In the genomic region with DNA sequence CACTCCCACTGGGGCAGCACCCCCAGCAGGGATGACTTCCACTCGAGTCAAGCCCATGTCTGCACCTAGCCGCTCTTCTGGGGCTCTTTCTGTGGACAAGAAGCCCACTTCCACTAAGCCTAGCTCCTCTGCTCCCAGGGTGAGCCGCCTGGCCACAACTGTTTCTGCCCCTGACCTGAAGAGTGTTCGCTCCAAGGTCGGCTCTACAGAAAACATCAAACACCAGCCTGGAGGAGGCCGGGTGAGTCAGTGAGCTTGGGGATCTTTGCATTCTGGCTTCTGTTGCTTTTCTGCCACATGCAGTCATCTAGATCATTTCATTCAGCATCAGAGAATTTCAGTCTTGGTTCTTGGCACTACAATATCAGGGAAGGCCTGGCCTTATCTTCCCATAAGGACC, we compare ENCODE assay signal across 31 mouse cellular contexts. TPM values are rescaled to one million over a fixed set of nuclear protein-coding genes. Genes with fewer than 3 reads are reported as not detected.
A peak's percentile ranks its signal among the peaks of the same experiment; 100 is the strongest.
DNase-seq lines count a peak whose midpoint lies in the region; ATAC-seq and TF ChIP-seq lines count a peak whose summit lies in the region.
"Had no signal": no experiment of that assay in that cellular context is flagged by ENCODE, and none has a peak within 500 bp of the region (broad histone marks: within the 10 kb centered on the region; RNA-seq: fewer than 3 reads in every experiment).

No protein-coding gene starts in this region.

- H3K27ac ChIP-seq in liver, embryonic 11.5 days (ENCODE audit: low read depth, low read length): no peak overlapping the region
- H3K27ac ChIP-seq in liver, postnatal 0 days (ENCODE audit: low read depth): no peak overlapping the region
- H3K27ac ChIP-seq: embryonic facial prominence, embryonic 10.5 days; embryonic facial prominence, embryonic 13.5 days; forebrain, embryonic 13.5 days; heart, embryonic 15.5 days; hindbrain, embryonic 10.5 days; hindbrain, embryonic 13.5 days; intestine, embryonic 15.5 days had no signal

- no peaks in the 10 kb centered on the region; the same call in 1 of the 2 replicates for H3K4me1 ChIP-seq in liver, embryonic 11.5 days (replicated peaks; ENCODE audit: control insufficient read depth, insufficient read depth, low read length)
- H3K4me1 ChIP-seq in liver, postnatal 0 days (ENCODE audit: insufficient read depth): no peaks in the 10 kb centered on the region
- H3K4me1 ChIP-seq: embryonic facial prominence, embryonic 10.5 days; embryonic facial prominence, embryonic 13.5 days; hindbrain, embryonic 10.5 days; hindbrain, embryonic 13.5 days had no signal

- TF ChIP-seq CTCF in liver, postnatal 0 days (IDR thresholded peaks at IDR 0.05; ENCODE audit: low read depth): no peak

- intact Hi-C loops in heart, postnatal 36 days (cut with DNase I): loop anchor here (2.0 kb wide), 1 partner anchor 14 kb away; no protein-coding TSS in a partner anchor

- no peaks in the 10 kb centered on the region for H3K9me3 ChIP-seq in liver, embryonic 11.5 days (ENCODE audit: control insufficient read depth, low read length)
- H3K9me3 ChIP-seq in liver, postnatal 0 days (ENCODE audit: low read length): no peaks in the 10 kb centered on the region
- H3K9me3 ChIP-seq: embryonic facial prominence, embryonic 10.5 days; embryonic facial prominence, embryonic 13.5 days; forebrain, embryonic 13.5 days; G1E; heart, embryonic 12.5 days; heart, embryonic 15.5 days; hindbrain, embryonic 10.5 days; hindbrain, embryonic 13.5 days; intestine, embryonic 15.5 days had no signal

- no peak for TF ChIP-seq EP300 in liver, postnatal 0 days (IDR thresholded peaks at IDR 0.05; ENCODE audit: low read depth)

- WGBS in liver, embryonic 11.5 days: 85% methylated on average over 6 of the region's 6 CpGs
- WGBS in liver, postnatal 0 days (ENCODE audit: insufficient replicate concordance): 74% methylated on average over 6 of the region's 6 CpGs

- no peak overlapping the region for H3K4me2 ChIP-seq in liver, embryonic 11.5 days
- H3K4me2 ChIP-seq in liver, postnatal 0 days (ENCODE audit: low read depth, low read length): no peak overlapping the region
- H3K4me2 ChIP-seq: embryonic facial prominence, embryonic 13.5 days; forebrain, embryonic 13.5 days; heart, embryonic 12.5 days; heart, embryonic 15.5 days; hindbrain, embryonic 13.5 days; intestine, embryonic 15.5 days had no signal

- no peaks in the 10 kb centered on the region for H3K27me3 ChIP-seq in liver, embryonic 11.5 days (replicated peaks; ENCODE audit: control insufficient read depth, insufficient read depth, low read length)
- no peaks in the 10 kb centered on the region for H3K27me3 ChIP-seq in liver, postnatal 0 days (ENCODE audit: insufficient read depth, low read length)
- H3K27me3 ChIP-seq: CH12.LX; embryonic facial prominence, embryonic 13.5 days; forebrain, embryonic 13.5 days; heart, embryonic 12.5 days; heart, embryonic 15.5 days; hindbrain, embryonic 13.5 days; intestine, embryonic 15.5 days; Patski had no signal

- H3K36me3 ChIP-seq in liver, embryonic 11.5 days (ENCODE audit: control insufficient read depth, insufficient read depth, low read length): peaks cover 11% of the 10 kb centered on the region
- H3K36me3 ChIP-seq in liver, postnatal 0 days (replicated peaks; ENCODE audit: insufficient read depth, low read length): peaks cover 57% of the 10 kb centered on the region

- no peak for ATAC-seq in liver, embryonic 11.5 days (replicated peaks; ENCODE audit: low FRiP score)
- ATAC-seq in liver, postnatal 0 days: no peak
- ATAC-seq: forebrain, embryonic 13.5 days; forebrain, embryonic 16.5 days; hindbrain, embryonic 16.5 days; intestine, embryonic 15.5 days; Patski had no signal

- no peak overlapping the region for H3K4me3 ChIP-seq in liver, embryonic 11.5 days (ENCODE audit: low read depth, low read length)
- no peak overlapping the region for H3K4me3 ChIP-seq in liver, postnatal 0 days (ENCODE audit: low read depth, low read length)
- H3K4me3 ChIP-seq: embryonic facial prominence, embryonic 10.5 days; embryonic facial prominence, embryonic 13.5 days; erythroblast, embryonic 14.5 days; forebrain, embryonic 13.5 days; heart, embryonic 12.5 days; heart, embryonic 15.5 days; hindbrain, embryonic 10.5 days; hindbrain, embryonic 13.5 days; intestine, embryonic 15.5 days had no signal

- DNase-seq in adrenal gland, adult (ENCODE audit: inconsistent age in 2 of 2, low spot score in 1 of 2): peak; percentile 85 to 91
- DNase-seq in adrenal gland, postnatal 4 days (ENCODE audit: low spot score in 2 of 2): no peak
- peak; percentile 28 for DNase-seq in liver, embryonic 11.5 days (ENCODE audit: low spot score)
- DNase-seq in liver, postnatal 0 days: no peak
- peak; percentile 63 for DNase-seq in adrenal gland, postnatal 10 days
- peak; percentile 74 to 75 for DNase-seq in adrenal gland, postnatal 36 days
- no peak for DNase-seq in lung, postnatal 4 days
- DNase-seq in heart, postnatal 36 days: no peak
- DNase-seq: cerebellum, adult 11-12 months; cerebellum, adult 8-10 months; cerebellum, postnatal 10 days; cerebellum, postnatal 36 days; embryo, embryonic 11 days; gastrocnemius, postnatal 25 days; heart, adult 18-20 months; heart, postnatal 14 days; kidney, adult 11 months had no signal

- no peak overlapping the region for H3K9ac ChIP-seq in liver, embryonic 11.5 days (ENCODE audit: low read depth, low read length)
- H3K9ac ChIP-seq in liver, postnatal 0 days (replicated peaks): no peak overlapping the region
- H3K9ac ChIP-seq: embryonic facial prominence, embryonic 13.5 days; forebrain, embryonic 13.5 days; heart, embryonic 12.5 days; heart, embryonic 15.5 days; hindbrain, embryonic 13.5 days; intestine, embryonic 15.5 days had no signal

RNA-seq across cellular contexts. Expression of gene Smarcc1, which starts 48.8 kb away (rescaled TPM):
- 100 to 1,000 TPM in 1 of 2 experiments, 10 to 100 TPM in 1; 90.4 to 100 TPM for total RNA-seq in adrenal gland, postnatal 4 days (2021)
- polyA plus RNA-seq in liver, embryonic 11.5 days (2014; fragmentation: Nextera tagmentation; extraction: Ambion mirVana): 69.1 and 72.5 TPM in 2 replicates
- polyA plus RNA-seq in liver, postnatal 0 days (2015; fragmentation: Nextera tagmentation; extraction: Ambion mirVana): 13.5 and 18.5 TPM in 2 replicates
- total RNA-seq in adrenal gland, postnatal 10 days (2021): 10 to 100 TPM; 47.2 to 59.9 TPM
- total RNA-seq in adrenal gland, postnatal 36 days (2021): 10 to 100 TPM; 48.3 to 59.4 TPM
- 10 to 100 TPM; 23.4 to 27.4 TPM for total RNA-seq in heart, postnatal 36 days (2021)

RNA-seq across cellular contexts. Expression of gene Dhx30, which starts 48.9 kb away (rescaled TPM):
- total RNA-seq in adrenal gland, postnatal 4 days (2021): 100 to 1,000 TPM; 102 to 111 TPM
- 113 and 124 TPM in 2 replicates for polyA plus RNA-seq in liver, embryonic 11.5 days (2014; fragmentation: Nextera tagmentation; extraction: Ambion mirVana)
- polyA plus RNA-seq in liver, postnatal 0 days (2015; fragmentation: Nextera tagmentation; extraction: Ambion mirVana): 19.0 and 24.8 TPM in 2 replicates
- total RNA-seq in adrenal gland, postnatal 10 days (2021): 10 to 100 TPM; 90.2 to 91.3 TPM
- total RNA-seq in adrenal gland, postnatal 36 days (2021): 100 to 1,000 TPM in 1 of 2 experiments, 10 to 100 TPM in 1; 99.2 to 103 TPM
- 10 to 100 TPM; 57.4 to 60.2 TPM for total RNA-seq in heart, postnatal 36 days (2021)

Comparison
In these comparisons a context has a peak if more than half of its experiments do, and no peak if none do; other contexts are left out.
1. DNase-seq: peak in adrenal gland, adult (2 of 2), liver, embryonic 11.5 days (single experiment), adrenal gland, postnatal 10 days (single experiment) and adrenal gland, postnatal 36 days (2 of 2); none in adrenal gland, postnatal 4 days (0 of 2), liver, postnatal 0 days (single experiment), lung, postnatal 4 days (0 of 2) and heart, postnatal 36 days (0 of 2).